Mouse (Mus musculus) splenic B cell, adult 2 months (primary cell): ENCODE measurements around the gene D6Wsu163e.

Experiments
- DNase-seq: peaks from one replicate; pipeline ENCODE4 v3.0.0-alpha.2; 2011; ENCODE audit warnings: low read depth, low spot score
- H3K27me3 ChIP-seq: 2 replicates; pipeline ENCODE4 v1.6.1; 2012; ENCODE audit warnings: mild to moderate bottlenecking, low read length, moderate library complexity, mixed read lengths; ENCODE audit not compliant: control insufficient read depth, poor library complexity, insufficient read depth, severe bottlenecking
- H3K36me3 ChIP-seq: 2 replicates; pipeline ENCODE4 v1.6.1; 2012; ENCODE audit warnings: mild to moderate bottlenecking, low read length, moderate library complexity, mixed read lengths; ENCODE audit not compliant: control insufficient read depth, poor library complexity, insufficient read depth, severe bottlenecking

The D6Wsu163e gene

GRCm38 (mm10) chr6:126939487-126940171 is at the start of gene D6Wsu163e, which contains the start of gene Rad51ap1:
TSS of gene D6Wsu163e (plus strand) at chr6:126939962.
TSS of gene Rad51ap1 (minus strand) at chr6:126939587.
- peaks cover 8% of the 10 kb centered on the region for H3K36me3 ChIP-seq
- H3K27me3 ChIP-seq = no peaks in the 10 kb centered on the region
- DNase-seq = peak; percentile 97

GRCm38 (mm10) chr6:126907378-126907777 is 32.4 kb upstream of the D6Wsu163e start:
- H3K27me3 ChIP-seq = no peaks in the 10 kb centered on the region
- DNase-seq = no peak
- no peaks in the 10 kb centered on the region for H3K36me3 ChIP-seq

- DNase-seq = no peak
- H3K27me3 ChIP-seq = no peaks in the 10 kb centered on the region
- no peaks in the 10 kb centered on the region for H3K36me3 ChIP-seq
Measured at GRCm38 (mm10) chr6:126907876-126908275, 31.9 kb upstream of the D6Wsu163e start.

- Histone ChIP-seq H3K36me3 (no peaks in the 10 kb centered on the region), H3K27me3 (no peaks in the 10 kb centered on the region)
- DNase-seq = peak; percentile 40
Measured at GRCm38 (mm10) chr6:126910727-126911126, 29.0 kb upstream of the D6Wsu163e start.

GRCm38 (mm10) chr6:126914928-126915327 is 24.8 kb upstream of the D6Wsu163e start:
- Histone ChIP-seq H3K36me3 (no peaks in the 10 kb centered on the region), H3K27me3 (no peaks in the 10 kb centered on the region)
- no peak for DNase-seq

- Histone ChIP-seq H3K36me3 (no peaks in the 10 kb centered on the region), H3K27me3 (no peaks in the 10 kb centered on the region)
- no peak for DNase-seq
Measured at GRCm38 (mm10) chr6:126921111-126921881, 18.5 kb upstream of the D6Wsu163e start, which contains the start of gene Dyrk4. TSS of gene Dyrk4 (minus strand) at chr6:126921839.

- Histone ChIP-seq H3K36me3 (no peaks in the 10 kb centered on the region), H3K27me3 (no peaks in the 10 kb centered on the region)
- DNase-seq = no peak
Measured at GRCm38 (mm10) chr6:126932896-126933295, 6.9 kb upstream of the D6Wsu163e start.

- H3K27me3 ChIP-seq = no peaks in the 10 kb centered on the region
- H3K36me3 ChIP-seq = peaks cover 3% of the 10 kb centered on the region
- DNase-seq = peak; percentile 26
Measured at GRCm38 (mm10) chr6:126938047-126938446, 1.7 kb upstream of the D6Wsu163e start.

- no peak for DNase-seq
- Histone ChIP-seq H3K36me3 (peaks cover 5% of the 10 kb centered on the region), H3K27me3 (no peaks in the 10 kb centered on the region)
Measured at GRCm38 (mm10) chr6:126938853-126939486, 792 bp upstream of the D6Wsu163e start.

- DNase-seq = peak; percentile 80
- Histone ChIP-seq H3K27me3 (no peaks in the 10 kb centered on the region), H3K36me3 (peaks cover 8% of the 10 kb centered on the region)
Measured at GRCm38 (mm10) chr6:126940451-126940850, 689 bp downstream of the D6Wsu163e start.

GRCm38 (mm10) chr6:126948336-126948735 is 8.6 kb downstream of the D6Wsu163e start:
- peaks cover 7% of the 10 kb centered on the region for H3K36me3 ChIP-seq
- DNase-seq = peak; percentile 29
- no peaks in the 10 kb centered on the region for H3K27me3 ChIP-seq

- H3K27me3 ChIP-seq = no peaks in the 10 kb centered on the region
- H3K36me3 ChIP-seq = peaks cover 6% of the 10 kb centered on the region
- peak; percentile 82 for DNase-seq
Measured at GRCm38 (mm10) chr6:126955734-126956133, 16.0 kb downstream of the D6Wsu163e start.

GRCm38 (mm10) chr6:126961371-126962018 is 21.7 kb downstream of the D6Wsu163e start:
- Histone ChIP-seq H3K36me3 (peaks cover 6% of the 10 kb centered on the region), H3K27me3 (no peaks in the 10 kb centered on the region)
- DNase-seq = no peak

- DNase-seq = no peak
- H3K27me3 ChIP-seq = no peaks in the 10 kb centered on the region
- H3K36me3 ChIP-seq = peaks cover 6% of the 10 kb centered on the region
Measured at GRCm38 (mm10) chr6:126962709-126963108, 22.9 kb downstream of the D6Wsu163e start.
